Mouse (Mus musculus): Measurements from ENCODE around the gene Nkrf.

The Nkrf gene

DNA sequence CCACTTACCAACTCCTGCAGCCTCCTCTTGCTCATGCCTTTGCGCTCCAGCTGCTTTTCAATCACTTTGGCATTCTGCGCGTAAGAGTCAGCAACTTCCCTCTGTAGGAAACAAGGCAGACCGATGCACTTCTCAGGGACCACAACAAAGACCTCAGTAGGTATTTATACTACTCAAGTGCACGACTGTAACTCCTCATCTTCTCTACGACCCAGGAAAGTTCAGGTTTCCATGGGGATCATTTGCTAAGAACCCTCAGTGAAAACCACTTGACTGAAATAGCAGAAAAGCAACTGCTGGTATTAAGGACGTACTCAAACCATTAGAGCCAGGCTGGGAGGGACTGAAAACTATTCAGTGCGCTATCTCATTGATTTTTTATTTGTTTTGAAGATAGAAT, 50.1 kb downstream of the Nkrf start:
- no peak for DNase-seq

DNA sequence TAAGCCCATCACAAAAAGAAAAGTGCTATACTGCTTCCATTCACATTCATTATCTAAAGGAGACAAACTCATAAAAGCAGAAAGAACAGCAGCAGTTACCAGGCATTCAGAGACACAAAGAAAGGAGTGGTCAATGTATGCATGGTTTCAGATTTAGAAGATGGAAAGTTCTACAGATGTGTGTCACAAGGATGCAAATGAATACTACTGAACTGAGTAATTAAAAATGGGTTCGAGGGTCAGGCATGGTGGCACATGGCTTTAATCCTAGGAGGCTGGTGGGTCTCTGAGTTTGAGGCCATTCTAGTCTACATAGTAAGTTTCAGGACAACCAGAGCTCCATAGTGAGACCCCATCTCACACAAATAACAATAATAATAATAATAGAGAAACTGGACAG, 55.5 kb downstream of the Nkrf start:
- no peak for DNase-seq

DNA sequence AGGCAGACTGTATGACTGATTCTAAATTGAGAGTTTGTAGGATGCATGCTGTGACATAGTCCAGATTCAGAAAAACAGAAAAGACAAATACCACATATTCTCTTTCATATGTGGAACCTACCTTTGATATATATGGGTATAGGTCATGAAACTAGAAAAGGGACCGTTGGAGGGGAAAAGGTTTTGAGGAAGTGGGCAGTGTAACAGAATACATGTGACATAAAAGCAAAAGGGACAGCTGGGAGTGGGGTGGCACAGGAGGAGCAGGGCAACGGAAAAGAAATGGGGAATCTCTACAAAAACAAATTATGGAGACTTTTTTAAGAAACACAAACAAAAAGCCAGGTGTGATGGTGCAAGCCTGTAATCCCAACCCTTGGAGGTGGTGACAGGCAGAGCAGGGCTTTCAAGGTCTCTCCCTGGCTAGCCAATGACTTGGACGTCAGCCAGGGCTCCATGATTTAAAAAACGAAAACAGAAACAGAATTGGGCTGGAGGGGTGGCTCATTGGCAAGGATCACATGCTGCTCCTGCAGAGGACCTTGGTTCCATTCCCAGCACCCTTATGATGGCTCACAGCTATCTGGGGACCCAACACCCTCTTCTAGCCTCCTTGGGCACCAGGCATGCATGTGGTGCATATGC, 59.2 kb downstream of the Nkrf start:
- no peak for DNase-seq

DNA sequence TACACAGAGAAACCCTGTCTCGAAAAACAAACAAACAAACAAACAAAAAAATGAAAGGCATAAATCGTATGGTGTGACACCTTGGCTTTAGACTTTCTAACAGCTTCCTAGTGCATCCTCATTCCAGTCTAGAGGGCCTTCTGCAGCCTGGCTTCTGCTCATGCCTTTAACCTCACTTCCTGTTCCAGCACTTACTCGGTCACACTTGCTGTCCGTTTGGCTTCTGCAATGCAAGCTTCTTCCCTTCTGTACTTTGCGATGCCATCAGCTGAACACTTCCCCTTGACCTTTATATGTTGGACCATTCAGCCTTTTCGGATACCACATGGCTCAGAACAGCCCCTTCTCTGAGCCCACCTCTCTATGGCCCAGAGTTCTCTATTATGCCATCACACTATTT, 61.0 kb downstream of the Nkrf start:
- DNase-seq: no peak

DNA sequence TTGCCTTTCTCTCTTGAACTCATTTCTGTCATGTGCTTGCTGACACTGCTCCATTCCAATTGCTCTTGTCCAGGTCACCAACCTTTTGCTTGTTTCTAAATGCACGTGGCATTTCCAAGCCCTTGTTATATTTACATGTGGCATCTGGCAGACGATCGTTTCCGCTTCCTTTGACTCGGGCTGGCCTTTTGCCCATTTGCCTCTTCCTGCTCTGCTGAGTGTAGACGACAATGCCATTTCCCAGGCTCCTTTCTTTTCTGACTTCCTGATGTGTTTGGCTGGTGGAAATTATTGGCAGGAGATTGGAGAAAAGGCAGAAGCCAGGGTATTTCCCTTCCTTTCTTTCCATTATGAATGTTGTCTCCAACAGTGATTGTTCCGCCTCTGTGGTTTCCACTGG, 63.3 kb downstream of the Nkrf start:
- DNase-seq: peak; percentile 29

Data from retina, postnatal 1 day (tissue).